Mouse (Mus musculus): Measurements from ENCODE around the gene Gm20830. TPM values are rescaled to one million over a fixed set of nuclear protein-coding genes. Genes with fewer than 3 reads are reported as not detected.
"Not testable (repeated sequence)": the region's sequence is repeated elsewhere in the genome, so short reads cannot be mapped to it uniquely, and the experiment has no call there.

The Gm20830 gene
- not detected in 2 replicates for polyA plus RNA-seq (2015; fragmentation: Nextera tagmentation; extraction: Ambion mirVana)

GRCm38 (mm10) chrY:6918182-6918581 is at the start of gene Gm20830:
Gene Gm20830 (minus strand): TSS chrY:6918282.
- WGBS = 30% methylated on average over 2 of the region's 3 CpGs
- H3K4me3 ChIP-seq (ENCODE audit: low read length); H3K4me2 ChIP-seq (ENCODE audit: low read length); H3K9me3 ChIP-seq (ENCODE audit: control insufficient read depth, low read length); H3K4me1 ChIP-seq (ENCODE audit: control insufficient read depth, insufficient read depth, low read depth, low read length); H3K9ac ChIP-seq (ENCODE audit: low read depth, low read length); H3K27ac ChIP-seq (ENCODE audit: low read depth, low read length); H3K36me3 ChIP-seq (ENCODE audit: control insufficient read depth, insufficient read depth, low read length); H3K27me3 ChIP-seq (replicated peaks; ENCODE audit: control insufficient read depth, insufficient read depth, low read length); ATAC-seq: not testable (repeated sequence)

Other genes with a start within 250 kb of the Gm20830 start
- not detected in 2 replicates for gene Gm21719, start 235.4 kb downstream of the Gm20830 start, polyA plus RNA-seq (2015; fragmentation: Nextera tagmentation; extraction: Ambion mirVana)